Mouse (Mus musculus) ovary, postnatal 14 days (tissue): ENCODE results near the gene Trim2.

ENCODE experiments used
- DNase-seq: peaks from one replicate; pipeline ENCODE4 v3.0.0; 2022; ENCODE audit warnings: low spot score

Trim2 gene

GRCm38 (mm10) chr3:84319504-84319903 lies 12.8 kb upstream of the Trim2 start:
- no peak for DNase-seq

DNA sequence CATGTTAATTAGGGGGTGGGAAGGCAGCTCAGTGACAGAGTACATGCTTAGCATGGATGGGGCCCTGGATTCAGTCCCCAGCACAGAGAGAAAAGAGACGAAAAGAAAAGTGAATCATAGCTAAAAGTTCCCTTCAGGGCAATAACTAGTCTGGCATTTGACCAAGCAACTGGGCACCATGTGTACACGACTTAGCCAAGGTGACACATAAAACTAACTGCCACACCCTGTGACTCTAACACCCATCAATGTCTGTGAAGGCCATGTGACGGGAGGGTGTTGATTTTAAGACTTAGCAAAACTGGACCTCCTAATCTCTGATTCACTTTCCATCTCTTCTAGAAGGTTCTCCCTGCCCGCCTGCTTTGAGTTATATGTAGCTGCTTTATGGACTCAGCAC lies 12.2 kb upstream of the Trim2 start:
- DNase-seq, result no peak

- peak; percentile 68 for DNase-seq
These were observed 8.0 kb upstream of the Trim2 start for GRCm38 (mm10) chr3:84314651-84315191.

- no peak for DNase-seq
These were observed 7.3 kb upstream of the Trim2 start for GRCm38 (mm10) chr3:84313801-84314541.

- peak; percentile 58 for DNase-seq
These were observed 6.5 kb upstream of the Trim2 start for GRCm38 (mm10) chr3:84313003-84313800.

DNA sequence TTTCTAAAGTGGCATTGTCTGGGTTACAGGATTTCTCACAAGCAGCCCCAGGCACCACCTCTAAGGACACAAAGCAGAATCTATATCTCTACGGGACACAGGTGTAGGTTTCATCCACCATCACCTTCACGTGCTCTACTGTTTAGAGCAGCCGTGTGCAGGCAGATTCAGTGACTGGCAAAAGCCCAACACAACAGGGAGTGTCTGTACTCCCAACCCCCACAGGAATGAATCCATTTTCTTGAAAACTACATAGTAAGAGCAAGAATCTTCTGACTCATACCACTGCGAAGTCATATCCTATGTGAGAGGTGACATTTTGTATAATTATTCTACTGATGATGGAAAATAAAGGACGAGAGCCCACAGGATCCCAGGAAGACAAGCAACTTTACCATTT lies 5.6 kb upstream of the Trim2 start:
- no peak for DNase-seq

DNA sequence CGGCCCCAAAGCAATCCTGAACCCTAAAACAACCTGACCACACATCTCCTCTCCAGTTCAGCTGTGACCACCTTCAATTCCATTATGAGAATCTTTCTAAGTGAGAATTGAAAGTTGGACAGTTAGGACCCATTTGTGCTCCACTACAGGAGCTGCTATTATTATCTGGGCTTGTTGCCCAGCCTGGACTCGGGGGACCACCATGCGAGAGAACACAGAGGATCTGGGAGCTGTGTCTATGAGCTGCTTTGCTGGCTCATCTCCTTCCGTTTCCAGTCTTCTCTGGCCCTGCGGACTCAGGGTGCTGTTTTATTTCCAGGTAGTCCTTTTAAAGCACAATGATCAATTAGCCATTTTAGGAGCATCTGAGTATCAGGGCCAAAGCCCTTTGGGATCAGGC lies 839 bp upstream of the Trim2 start:
- no peak for DNase-seq

- DNase-seq, result no peak
These were observed 761 bp downstream of the Trim2 start for GRCm38 (mm10) chr3:84305722-84306510.

DNA sequence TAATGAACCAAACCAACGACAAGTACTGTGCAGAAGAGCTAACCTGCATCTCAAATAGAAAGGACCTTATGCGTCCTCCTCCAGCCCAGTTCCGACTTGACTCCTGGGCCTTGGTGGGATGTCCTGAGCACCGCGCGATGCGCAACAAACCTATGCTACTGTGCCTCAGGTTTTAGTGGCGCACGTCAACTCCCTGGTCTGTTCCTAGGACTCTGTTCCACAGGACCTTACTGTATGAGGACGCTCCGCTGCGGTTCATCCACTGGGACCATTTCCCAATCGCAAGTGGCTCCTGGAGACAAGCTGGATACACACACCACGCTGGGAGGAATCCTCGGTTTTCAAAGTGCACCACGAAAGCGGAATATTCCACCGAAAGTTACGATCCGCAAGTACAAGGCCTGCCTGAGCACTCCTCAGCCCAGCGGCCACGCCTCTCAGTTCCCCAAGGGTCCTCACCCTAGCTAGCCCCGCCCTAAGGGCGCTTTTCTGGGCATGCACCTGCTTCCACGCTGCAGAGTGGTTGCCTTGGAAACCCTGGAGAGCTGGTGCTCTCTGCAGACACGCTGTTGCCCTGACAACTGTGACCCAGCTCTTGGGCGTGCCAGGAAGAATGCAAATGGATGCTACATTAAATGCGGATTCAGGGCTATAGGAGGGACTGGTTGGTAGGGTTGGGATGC lies 1.5 kb downstream of the Trim2 start:
- no peak for DNase-seq

DNA sequence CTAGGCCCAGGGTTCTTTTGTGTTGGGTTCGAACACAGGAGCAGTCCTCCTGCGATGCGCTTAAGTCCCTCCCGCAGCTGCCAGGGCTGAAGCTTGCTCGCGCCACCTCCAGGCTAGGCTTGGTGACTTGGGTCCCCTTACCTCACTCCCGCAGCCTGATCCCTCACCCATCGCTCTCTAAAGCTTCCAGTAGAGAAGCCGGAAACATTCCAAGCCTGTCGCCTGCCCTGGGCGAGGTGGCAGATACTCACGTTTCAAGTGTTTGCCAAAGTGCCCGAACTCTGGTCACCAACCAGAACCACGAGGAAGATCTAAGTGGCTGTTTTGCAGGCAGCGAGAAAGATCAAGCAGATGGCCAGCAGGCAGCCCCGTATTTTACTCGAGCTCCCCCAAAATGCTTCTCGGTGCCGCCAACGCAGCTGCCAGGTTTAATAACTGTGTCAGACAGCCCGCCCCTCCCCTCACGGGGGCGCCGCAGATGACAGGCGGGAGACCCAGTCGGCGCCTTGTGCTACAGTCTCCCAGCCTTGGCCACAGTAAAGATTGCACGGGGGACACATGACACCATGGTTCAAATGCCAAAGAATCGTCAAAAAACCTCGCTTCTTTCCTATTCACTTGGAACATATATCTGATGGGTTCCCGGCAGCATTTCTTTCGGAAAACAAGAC lies 2.2 kb downstream of the Trim2 start:
- no peak for DNase-seq

DNA sequence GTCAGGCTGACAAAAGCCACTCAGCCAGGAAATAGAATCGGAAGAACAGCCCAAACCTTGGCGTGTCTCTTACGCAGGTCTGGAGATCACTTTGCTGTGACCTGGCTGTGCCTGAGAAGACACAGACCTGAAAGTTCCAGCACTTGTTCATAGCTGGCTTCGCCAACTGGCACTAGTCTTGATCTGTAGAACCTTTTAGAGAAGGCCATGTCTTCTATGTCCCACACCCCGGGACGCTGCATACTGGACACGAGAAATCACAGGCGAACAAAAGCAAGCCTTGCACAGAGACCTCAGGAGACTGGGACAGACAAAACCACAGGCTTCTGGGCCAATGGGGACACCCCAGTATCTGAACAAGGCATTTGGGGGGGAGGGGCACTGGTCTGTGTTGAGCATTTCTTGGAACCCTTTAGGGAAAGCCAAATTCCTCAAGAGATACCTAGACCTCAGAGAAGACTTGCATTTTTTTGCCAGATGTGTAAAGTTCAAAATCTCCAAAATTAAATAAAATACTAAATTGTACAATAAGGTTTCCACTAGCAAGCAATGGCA lies 3.2 kb downstream of the Trim2 start:
- DNase-seq, result no peak

DNA sequence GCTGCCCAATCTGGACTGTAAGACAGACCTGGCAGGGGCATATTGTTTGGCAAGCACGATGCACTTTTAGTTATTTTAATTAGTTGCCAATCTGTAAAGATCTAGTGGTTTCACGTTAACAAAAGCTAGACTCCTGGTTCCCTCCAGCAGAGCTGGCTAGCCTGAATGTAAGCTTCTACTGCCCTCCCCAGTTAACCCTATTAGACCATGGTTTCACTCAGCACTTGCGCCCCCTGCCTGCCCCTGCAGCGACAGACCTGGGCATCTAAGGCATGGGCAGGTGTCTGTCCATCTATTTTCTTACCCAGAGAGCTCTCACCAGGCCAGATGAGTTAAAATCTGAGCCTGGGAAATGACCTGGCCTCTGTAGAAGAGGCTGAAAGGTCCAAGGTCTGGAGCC lies 4.4 kb downstream of the Trim2 start:
- DNase-seq, result peak; percentile 37

DNA sequence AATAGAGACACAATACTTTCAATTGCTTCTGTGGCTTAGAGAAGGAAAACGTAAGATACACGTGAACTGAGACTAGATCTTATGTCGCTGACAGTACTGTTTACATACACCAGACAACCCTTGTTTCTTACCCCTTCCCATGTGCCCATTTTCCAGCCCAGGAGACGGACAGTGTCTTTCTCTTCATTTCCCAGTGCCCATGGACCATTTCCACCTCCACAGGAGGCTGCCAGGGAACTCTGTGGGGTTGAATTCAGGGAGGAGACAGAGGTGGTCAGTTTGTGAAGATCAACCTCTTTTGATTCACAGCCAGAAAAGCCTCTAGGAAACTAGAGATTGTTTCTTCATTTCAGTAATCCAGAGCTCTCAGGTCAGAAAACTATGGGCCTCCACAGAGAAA lies 5.0 kb downstream of the Trim2 start:
- no peak for DNase-seq

DNA sequence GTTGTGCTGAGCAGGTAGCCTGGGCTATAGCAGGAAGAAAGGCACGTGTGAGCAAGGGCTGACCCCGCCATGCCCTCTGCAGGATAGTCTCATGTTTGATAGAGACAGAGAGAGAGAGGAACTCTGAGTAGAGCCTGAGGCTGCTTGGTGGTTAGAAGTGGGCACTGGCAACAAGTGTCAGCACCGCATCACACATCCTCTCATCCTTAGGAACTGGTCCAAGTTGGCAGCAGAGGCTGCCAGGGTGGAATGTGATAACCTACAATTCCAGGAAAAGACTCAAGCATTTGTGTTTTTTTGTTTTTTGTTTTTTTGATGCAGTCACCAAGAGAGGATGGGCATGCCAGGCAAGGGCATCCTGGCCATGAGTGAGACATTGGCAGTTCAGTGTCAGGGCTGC lies 8.5 kb downstream of the Trim2 start:
- DNase-seq, result no peak

GRCm38 (mm10) chr3:84296676-84297075 lies 10.0 kb downstream of the Trim2 start:
- no peak for DNase-seq

GRCm38 (mm10) chr3:84294734-84295133 lies 11.9 kb downstream of the Trim2 start:
- no peak for DNase-seq

GRCm38 (mm10) chr3:84293666-84294595 lies 12.7 kb downstream of the Trim2 start:
- DNase-seq, result no peak

DNA sequence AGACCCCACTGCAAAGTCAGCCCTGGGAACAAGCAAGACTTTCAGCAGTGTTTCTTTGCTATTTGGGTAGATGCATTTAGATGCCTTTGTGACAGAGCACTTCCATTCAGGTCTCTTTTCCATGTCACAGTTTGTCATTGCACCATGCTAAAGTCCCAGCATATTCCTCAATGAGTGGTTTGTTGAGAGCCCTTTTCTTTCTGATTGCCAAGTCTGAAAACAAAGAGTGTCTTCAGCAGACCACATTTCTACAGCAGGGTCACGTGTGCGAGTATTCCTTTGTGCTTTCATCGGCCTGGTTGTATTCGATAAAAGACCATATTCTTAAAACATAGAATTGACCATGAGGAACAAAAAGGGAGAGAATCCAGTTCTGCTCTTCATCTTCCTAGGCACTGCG lies 14.4 kb downstream of the Trim2 start:
- DNase-seq, result no peak

- no peak for DNase-seq
These were observed 17.7 kb downstream of the Trim2 start for GRCm38 (mm10) chr3:84288931-84289330.

GRCm38 (mm10) chr3:84287256-84287655 lies 19.4 kb downstream of the Trim2 start:
- DNase-seq, result no peak
